Mouse (Mus musculus) stomach, embryonic 14.5 days (tissue): ENCODE results near the gene Rasl11b. TPM values are rescaled to one million over a fixed set of nuclear protein-coding genes. Genes with fewer than 3 reads are reported as not detected.

Source experiments
- ATAC-seq: fragments of 200-750 bp; cut with Nextera tagmentation; 2 replicates; pipeline ENCODE4 v1.8.0; 2017; ENCODE audit warnings: low read depth, moderate TSS enrichment; ENCODE audit not compliant: insufficient number of reproducible peaks, insufficient read depth, low FRiP score
- H3K27ac ChIP-seq: fragments of 300-500 bp; sonication (generic); 2 replicates; pipeline ENCODE4 v1.5.1; 2014; ENCODE audit warnings: mild to moderate bottlenecking, low read length, moderate library complexity, mixed read lengths
- H3K27me3 ChIP-seq: fragments of 300-500 bp; sonication (generic); 2 replicates; pipeline ENCODE4 v1.6.1; 2014; ENCODE audit warnings: low read length, control low read depth, mixed read lengths; ENCODE audit not compliant: control insufficient read depth, insufficient read depth
- H3K36me3 ChIP-seq: fragments of 300-500 bp; sonication (generic); 2 replicates; pipeline ENCODE4 v1.6.1; 2014; ENCODE audit warnings: mild to moderate bottlenecking, control low read depth, low read length, moderate library complexity, mixed read lengths; ENCODE audit not compliant: control insufficient read depth, insufficient read depth
- H3K4me1 ChIP-seq: fragments of 300-500 bp; sonication (generic); 2 replicates; pipeline ENCODE4 v1.6.1; 2014; ENCODE audit warnings: low read length, control low read depth, mixed read lengths; ENCODE audit not compliant: control insufficient read depth, insufficient read depth
- H3K4me2 ChIP-seq: fragments of 300-500 bp; sonication (generic); replicated peaks from 2 replicates; pipeline ENCODE4 v1.6.1; 2014; ENCODE audit warnings: low read depth, low read length, control low read depth
- H3K4me3 ChIP-seq: fragments of 300-500 bp; sonication (generic); 2 replicates; pipeline ENCODE4 v1.5.1; 2014; ENCODE audit warnings: low read depth, low read length, control low read depth
- H3K9ac ChIP-seq: fragments of 300-500 bp; sonication (generic); replicated peaks from 2 replicates; pipeline ENCODE4 v1.6.1; 2014; ENCODE audit warnings: low read depth, mild to moderate bottlenecking, control low read depth, low read length, moderate library complexity, mixed read lengths
- H3K9me3 ChIP-seq: fragments of 300-500 bp; sonication (generic); 2 replicates; pipeline ENCODE4 v1.6.1; 2016; ENCODE audit warnings: low read depth, low read length, control low read depth; ENCODE audit not compliant: control insufficient read depth
- WGBS: fragments of 180-500 bp; shearing (Covaris S2); extraction: QIAGEN DNeasy Blood & Tissue Kit; methylation state at CpG from one replicate; pipeline ENCODE4 v1.1.7; 2014; 5-methylcytosine and 5-hydroxymethylcytosine counted together
- polyA plus RNA-seq: library from polyadenylated mRNA; unstranded; fragments of >200 nt; fragmentation: Nextera tagmentation; extraction: Ambion mirVana; gene quantifications from 2 replicates; pipeline ENCODE4 v1.2.1, GENCODE M21; 2014

Gene Rasl11b
- polyA plus RNA-seq, 1 experiment from 2014 or later: 52.0 TPM

- 57% methylated on average over 13 of the region's 13 CpGs for WGBS
- no peak overlapping the region for H3K4me2 ChIP-seq
- peaks cover 18% of the 10 kb centered on the region for H3K4me1 ChIP-seq
- no peak overlapping the region for H3K9ac ChIP-seq
- H3K36me3 ChIP-seq: no peaks in the 10 kb centered on the region
- H3K4me3 ChIP-seq: no peak overlapping the region
- ATAC-seq: no peak
- H3K27ac ChIP-seq: no peak overlapping the region; the same call in 1 of the 2 replicates
- H3K9me3 ChIP-seq: no peaks in the 10 kb centered on the region
- no peaks in the 10 kb centered on the region for H3K27me3 ChIP-seq
Measured at GRCm38 (mm10) chr5:74240926-74241680, 46.0 kb downstream of the Rasl11b start.

GRCm38 (mm10) chr5:74242654-74243053 is 47.6 kb downstream of the Rasl11b start:
- H3K27me3 ChIP-seq: no peaks in the 10 kb centered on the region
- H3K4me1 ChIP-seq: peaks cover 29% of the 10 kb centered on the region
- ATAC-seq: no peak
- H3K4me3 ChIP-seq: no peak overlapping the region
- WGBS: 34% methylated on average over 3 of the region's 3 CpGs
- H3K27ac ChIP-seq: peak overlapping the region; percentile 3; the same call in 1 of the 2 replicates
- no peak overlapping the region for H3K4me2 ChIP-seq
- no peak overlapping the region for H3K9ac ChIP-seq
- H3K9me3 ChIP-seq: no peaks in the 10 kb centered on the region
- no peaks in the 10 kb centered on the region for H3K36me3 ChIP-seq

- Histone ChIP-seq H3K4me3 (no peak overlapping the region), H3K4me1 (peaks cover 29% of the 10 kb centered on the region), H3K27me3 (no peaks in the 10 kb centered on the region), H3K36me3 (no peaks in the 10 kb centered on the region), H3K9me3 (no peaks in the 10 kb centered on the region), H3K9ac (no peak overlapping the region), H3K27ac (no peak overlapping the region), H3K4me2 (no peak overlapping the region)
- ATAC-seq: no peak
- WGBS: 92% methylated on average over 14 of the region's 14 CpGs
Measured at GRCm38 (mm10) chr5:74244406-74245019, 49.4 kb downstream of the Rasl11b start.

- H3K27ac ChIP-seq: no peak overlapping the region
- 82% methylated on average over 8 of the region's 8 CpGs for WGBS
Measured at GRCm38 (mm10) chr5:74245641-74246145, 50.6 kb downstream of the Rasl11b start.

GRCm38 (mm10) chr5:74246453-74246852 is 51.4 kb downstream of the Rasl11b start:
- H3K4me1 ChIP-seq: peaks cover 34% of the 10 kb centered on the region
- H3K36me3 ChIP-seq: no peaks in the 10 kb centered on the region
- H3K9me3 ChIP-seq: no peaks in the 10 kb centered on the region
- no peak for ATAC-seq
- H3K4me3 ChIP-seq: no peak overlapping the region
- no peak overlapping the region for H3K9ac ChIP-seq
- 52% methylated on average over 4 of the region's 4 CpGs for WGBS
- no peak overlapping the region for H3K4me2 ChIP-seq
- no peak overlapping the region for H3K27ac ChIP-seq
- H3K27me3 ChIP-seq: no peaks in the 10 kb centered on the region

More at GRCm38 (mm10) chr5:74245641-74246145, 50.6 kb downstream of the Rasl11b start:
- H3K27me3 ChIP-seq: no peaks in the 10 kb centered on the region
- no peak overlapping the region for H3K4me3 ChIP-seq
- peaks cover 26% of the 10 kb centered on the region for H3K4me1 ChIP-seq
- no peak overlapping the region for H3K9ac ChIP-seq
- H3K4me2 ChIP-seq: no peak overlapping the region
- no peak for ATAC-seq
- no peaks in the 10 kb centered on the region for H3K36me3 ChIP-seq
- H3K9me3 ChIP-seq: no peaks in the 10 kb centered on the region

GRCm38 (mm10) chr5:74246971-74247370 is 51.9 kb downstream of the Rasl11b start:
- no peak for ATAC-seq
- Histone ChIP-seq H3K9ac (no peak overlapping the region), H3K27ac (no peak overlapping the region), H3K36me3 (no peaks in the 10 kb centered on the region), H3K4me2 (no peak overlapping the region), H3K27me3 (no peaks in the 10 kb centered on the region), H3K9me3 (no peaks in the 10 kb centered on the region), H3K4me1 (peaks cover 37% of the 10 kb centered on the region), H3K4me3 (no peak overlapping the region)
- WGBS: 54% methylated on average over 3 of the region's 3 CpGs

Other genes starting within 250 kb of the Rasl11b start
- gene Usp46, start 126.9 kb upstream of the Rasl11b start, polyA plus RNA-seq: 41.6 and 48.1 TPM in 2 replicates